Mouse (Mus musculus) hindbrain, embryonic 13.5 days (tissue): ENCODE results near the gene Slc7a5. TPM values are rescaled to one million over a fixed set of nuclear protein-coding genes. Genes with fewer than 3 reads are reported as not detected.

ENCODE experiments used
- ATAC-seq: fragments of 200-750 bp; cut with Nextera tagmentation; 2 replicates; pipeline ENCODE4 v1.8.0; 2017; ENCODE audit warnings: moderate TSS enrichment; ENCODE audit not compliant: low FRiP score
- H3K27ac ChIP-seq: fragments of 300-500 bp; sonication (generic); 2 replicates; pipeline ENCODE4 v1.5.1; 2015; ENCODE audit warnings: inconsistent platforms, mild to moderate bottlenecking, moderate library complexity
- H3K27me3 ChIP-seq: fragments of 300-500 bp; sonication (generic); 2 replicates; pipeline ENCODE4 v1.6.1; 2015; ENCODE audit warnings: mild to moderate bottlenecking, inconsistent platforms
- H3K36me3 ChIP-seq: fragments of 300-500 bp; sonication (generic); 2 replicates; pipeline ENCODE4 v1.6.1; 2015; ENCODE audit warnings: mild to moderate bottlenecking, inconsistent platforms
- H3K4me1 ChIP-seq: fragments of 300-500 bp; sonication (generic); replicated peaks from 2 replicates; pipeline ENCODE4 v1.6.1; 2015; ENCODE audit warnings: inconsistent platforms
- H3K4me2 ChIP-seq: fragments of 300-500 bp; sonication (generic); 2 replicates; pipeline ENCODE4 v1.6.1; 2015; ENCODE audit warnings: inconsistent platforms, mild to moderate bottlenecking, moderate library complexity
- H3K4me3 ChIP-seq: fragments of 300-500 bp; sonication (generic); 2 replicates; pipeline ENCODE4 v1.5.1; 2015; ENCODE audit warnings: mild to moderate bottlenecking, inconsistent platforms
- H3K9ac ChIP-seq: fragments of 300-500 bp; sonication (generic); 2 replicates; pipeline ENCODE4 v1.6.1; 2015; ENCODE audit warnings: mild to moderate bottlenecking, inconsistent platforms
- H3K9me3 ChIP-seq: fragments of 300-500 bp; sonication (generic); 2 replicates; pipeline ENCODE4 v1.6.1; 2016; ENCODE audit warnings: inconsistent platforms
- WGBS: fragments of 180-500 bp; shearing (Covaris S2); methylation state at CpG from one replicate; pipeline ENCODE4 v1.1.7; 2015; 5-methylcytosine and 5-hydroxymethylcytosine counted together
- polyA plus RNA-seq: library from polyadenylated mRNA; unstranded; fragments of >200 nt; fragmentation: Nextera tagmentation; extraction: Ambion mirVana; gene quantifications from 2 replicates; pipeline ENCODE4 v1.2.1, GENCODE M21; 2015

Gene Slc7a5
- polyA plus RNA-seq, 1 experiment from 2014 or later, result 37.9 TPM

DNA sequence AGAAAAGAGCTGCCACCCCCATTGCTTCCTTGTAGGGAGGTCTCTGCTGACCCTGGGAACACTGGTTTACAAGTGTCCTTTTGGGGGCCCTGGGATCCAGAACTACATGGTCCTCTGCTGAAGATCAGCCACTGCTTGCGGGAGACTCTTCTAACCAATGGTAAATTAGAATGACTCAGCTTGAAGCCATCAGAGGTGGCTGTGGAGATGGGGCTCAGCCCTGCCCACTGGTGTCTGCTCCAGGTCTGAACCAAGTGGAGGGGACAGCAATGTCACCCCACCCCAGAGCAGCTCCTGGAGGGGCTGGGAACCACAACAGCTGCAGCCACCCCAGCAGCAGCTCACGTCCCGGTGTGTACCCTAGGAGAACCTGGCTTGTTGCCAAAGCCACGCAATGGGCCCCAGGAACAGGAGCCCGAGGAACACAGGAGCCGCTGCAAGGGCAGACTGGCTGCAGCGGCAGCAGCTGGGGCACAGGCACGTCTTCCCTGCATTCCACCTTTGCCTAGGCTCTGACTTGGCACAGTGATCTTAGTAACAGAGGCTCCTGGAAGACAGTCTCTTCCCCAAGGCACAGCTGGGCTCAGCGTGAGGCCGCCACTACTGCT, 35.6 kb downstream of the Slc7a5 start:
- no peak for ATAC-seq
- WGBS, result 30% methylated on average over 10 of the region's 10 CpGs
- H3K4me2 ChIP-seq, result no peak overlapping the region
- no peak overlapping the region for H3K27ac ChIP-seq
- H3K9me3 ChIP-seq, result no peaks in the 10 kb centered on the region
- H3K36me3 ChIP-seq, result no peaks in the 10 kb centered on the region
- peaks cover 16% of the 10 kb centered on the region for H3K4me1 ChIP-seq
- H3K27me3 ChIP-seq, result no peaks in the 10 kb centered on the region
- H3K4me3 ChIP-seq, result no peak overlapping the region
- H3K9ac ChIP-seq, result no peak overlapping the region

DNA sequence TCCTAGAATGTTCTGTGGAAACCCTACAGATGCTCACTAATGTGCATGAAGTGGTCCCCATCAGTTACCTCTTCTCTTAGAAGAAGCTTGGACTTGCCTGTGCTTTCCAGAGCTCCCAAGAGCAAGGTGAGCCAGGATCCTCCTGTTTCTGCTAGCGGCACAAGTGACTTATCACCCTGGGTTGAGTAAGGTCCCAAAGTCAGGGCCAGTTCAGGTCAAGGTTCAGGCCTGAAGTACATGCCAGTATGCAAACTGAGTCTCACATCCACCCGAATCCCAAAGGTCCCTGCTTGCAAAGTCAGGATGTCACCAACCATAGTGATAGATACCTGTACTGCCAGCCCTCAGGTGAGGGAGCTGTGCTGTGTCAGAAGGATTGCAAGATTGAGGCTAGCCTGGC, 37.3 kb downstream of the Slc7a5 start:
- Histone ChIP-seq H3K36me3 (no peaks in the 10 kb centered on the region), H3K9ac (no peak overlapping the region), H3K4me3 (no peak overlapping the region), H3K4me1 (peaks cover 16% of the 10 kb centered on the region), H3K27ac (no peak overlapping the region), H3K9me3 (no peaks in the 10 kb centered on the region), H3K4me2 (no peak overlapping the region), H3K27me3 (no peaks in the 10 kb centered on the region)
- WGBS, result 92% methylated on average over 2 of the region's 2 CpGs
- no peak for ATAC-seq

GRCm38 (mm10) chr8:121868896-121869295, 38.6 kb downstream of the Slc7a5 start:
- Histone ChIP-seq H3K9me3 (no peaks in the 10 kb centered on the region), H3K4me2 (no peak overlapping the region), H3K4me3 (no peak overlapping the region), H3K27me3 (no peaks in the 10 kb centered on the region), H3K9ac (no peak overlapping the region), H3K36me3 (no peaks in the 10 kb centered on the region), H3K27ac (no peak overlapping the region), H3K4me1 (peaks cover 13% of the 10 kb centered on the region)
- WGBS, result 88% methylated on average over 7 of the region's 7 CpGs
- ATAC-seq, result no peak

GRCm38 (mm10) chr8:121868196-121868595, 39.3 kb downstream of the Slc7a5 start:
- no peaks in the 10 kb centered on the region for H3K9me3 ChIP-seq
- no peak overlapping the region for H3K4me3 ChIP-seq
- no peak overlapping the region for H3K4me2 ChIP-seq
- H3K4me1 ChIP-seq, result peaks cover 13% of the 10 kb centered on the region
- H3K9ac ChIP-seq, result no peak overlapping the region
- no peak for ATAC-seq
- H3K36me3 ChIP-seq, result no peaks in the 10 kb centered on the region
- WGBS, result 90% methylated on average over 5 of the region's 5 CpGs
- no peak overlapping the region for H3K27ac ChIP-seq
- H3K27me3 ChIP-seq, result no peaks in the 10 kb centered on the region

GRCm38 (mm10) chr8:121865356-121865755, 42.1 kb downstream of the Slc7a5 start:
- H3K36me3 ChIP-seq, result no peaks in the 10 kb centered on the region
- 82% methylated on average over 8 of the region's 8 CpGs for WGBS
- no peak overlapping the region for H3K4me3 ChIP-seq
- H3K9me3 ChIP-seq, result no peaks in the 10 kb centered on the region
- H3K9ac ChIP-seq, result no peak overlapping the region
- H3K27me3 ChIP-seq, result no peaks in the 10 kb centered on the region
- no peak overlapping the region for H3K27ac ChIP-seq
- no peak overlapping the region for H3K4me2 ChIP-seq
- H3K4me1 ChIP-seq, result no peaks in the 10 kb centered on the region
- ATAC-seq, result no peak

GRCm38 (mm10) chr8:121861806-121862548, 45.5 kb downstream of the Slc7a5 start:
- WGBS, result 81% methylated on average over 12 of the region's 12 CpGs
- ATAC-seq, result no peak
- no peak overlapping the region for H3K27ac ChIP-seq
- no peaks in the 10 kb centered on the region for H3K27me3 ChIP-seq
- no peak overlapping the region for H3K4me2 ChIP-seq
- H3K4me1 ChIP-seq, result no peaks in the 10 kb centered on the region
- no peaks in the 10 kb centered on the region for H3K9me3 ChIP-seq
- H3K9ac ChIP-seq, result no peak overlapping the region
- no peaks in the 10 kb centered on the region for H3K36me3 ChIP-seq
- no peak overlapping the region for H3K4me3 ChIP-seq

GRCm38 (mm10) chr8:121861276-121861675, 46.2 kb downstream of the Slc7a5 start:
- 68% methylated on average over 6 of the region's 6 CpGs for WGBS
- H3K4me3 ChIP-seq, result no peak overlapping the region
- no peaks in the 10 kb centered on the region for H3K9me3 ChIP-seq
- H3K27me3 ChIP-seq, result no peaks in the 10 kb centered on the region
- H3K9ac ChIP-seq, result no peak overlapping the region
- no peaks in the 10 kb centered on the region for H3K36me3 ChIP-seq
- no peaks in the 10 kb centered on the region for H3K4me1 ChIP-seq
- no peak overlapping the region for H3K4me2 ChIP-seq
- no peak overlapping the region for H3K27ac ChIP-seq
- ATAC-seq, result no peak

DNA sequence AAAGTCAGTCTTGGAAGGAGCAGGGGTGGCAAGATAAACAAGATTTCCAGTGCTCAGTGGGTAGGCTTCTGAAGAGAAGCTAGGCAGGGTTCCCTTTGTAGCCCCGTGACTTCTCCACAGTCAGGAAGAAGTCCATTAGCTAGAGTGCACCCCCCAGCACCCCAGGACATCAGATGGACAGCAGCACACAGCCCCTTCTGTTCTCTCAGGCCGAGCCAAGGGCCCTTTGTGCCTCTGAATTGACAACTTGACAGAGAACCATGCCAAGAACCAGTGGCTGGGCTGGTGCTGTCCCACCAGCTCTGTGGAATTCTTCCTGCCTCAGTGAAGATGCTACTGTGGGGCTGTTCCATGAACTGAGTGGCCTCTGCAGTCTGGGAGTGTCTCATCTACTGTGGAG, 49.7 kb downstream of the Slc7a5 start:
- Histone ChIP-seq H3K9ac (no peak overlapping the region), H3K4me2 (no peak overlapping the region), H3K4me1 (no peaks in the 10 kb centered on the region), H3K4me3 (no peak overlapping the region), H3K9me3 (no peaks in the 10 kb centered on the region), H3K36me3 (no peaks in the 10 kb centered on the region), H3K27ac (no peak overlapping the region), H3K27me3 (no peaks in the 10 kb centered on the region)
- ATAC-seq, result no peak
- WGBS, result 54% methylated on average over 2 of the region's 2 CpGs

DNA sequence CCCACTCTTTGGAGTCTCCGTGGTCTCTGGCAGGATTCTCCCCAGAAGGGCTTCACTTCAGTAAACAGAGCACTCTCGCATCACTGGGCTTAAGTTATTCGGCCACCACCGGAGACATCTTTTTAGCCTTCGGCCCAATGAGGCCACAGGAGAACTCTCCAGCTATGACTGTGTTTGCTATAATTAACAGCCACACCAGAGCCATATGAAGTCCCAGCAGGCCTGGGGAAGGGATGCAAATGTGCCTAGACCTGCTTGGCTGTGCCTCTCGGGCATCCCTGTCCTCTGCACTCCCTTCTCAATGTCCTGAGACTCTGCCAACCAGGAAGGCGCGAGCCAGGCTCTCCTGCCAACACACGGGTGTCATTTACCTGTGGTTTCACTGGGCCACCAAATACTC, 50.2 kb downstream of the Slc7a5 start:
- H3K4me1 ChIP-seq, result no peaks in the 10 kb centered on the region
- peaks cover under 1% of the 10 kb centered on the region; the same call in 1 of the 2 replicates for H3K27me3 ChIP-seq
- no peak overlapping the region for H3K4me2 ChIP-seq
- H3K9ac ChIP-seq, result no peak overlapping the region; the same call in 1 of the 2 replicates
- no peak for ATAC-seq
- no peaks in the 10 kb centered on the region for H3K9me3 ChIP-seq
- H3K36me3 ChIP-seq, result no peaks in the 10 kb centered on the region
- no peak overlapping the region for H3K4me3 ChIP-seq
- no peak overlapping the region for H3K27ac ChIP-seq
- 50% methylated on average over 9 of the region's 9 CpGs for WGBS

- H3K4me2 ChIP-seq, result no peak overlapping the region
- H3K27ac ChIP-seq, result no peak overlapping the region
- H3K4me1 ChIP-seq, result peaks cover 7% of the 10 kb centered on the region
- no peaks in the 10 kb centered on the region for H3K9me3 ChIP-seq
- 81% methylated on average over 14 of the region's 14 CpGs for WGBS
- H3K27me3 ChIP-seq, result peaks cover 5% of the 10 kb centered on the region; the same call in 1 of the 2 replicates
- no peaks in the 10 kb centered on the region for H3K36me3 ChIP-seq
- H3K4me3 ChIP-seq, result no peak overlapping the region
- H3K9ac ChIP-seq, result no peak overlapping the region
- ATAC-seq, result no peak
Measured at GRCm38 (mm10) chr8:121856071-121856746, 51.3 kb downstream of the Slc7a5 start.

DNA sequence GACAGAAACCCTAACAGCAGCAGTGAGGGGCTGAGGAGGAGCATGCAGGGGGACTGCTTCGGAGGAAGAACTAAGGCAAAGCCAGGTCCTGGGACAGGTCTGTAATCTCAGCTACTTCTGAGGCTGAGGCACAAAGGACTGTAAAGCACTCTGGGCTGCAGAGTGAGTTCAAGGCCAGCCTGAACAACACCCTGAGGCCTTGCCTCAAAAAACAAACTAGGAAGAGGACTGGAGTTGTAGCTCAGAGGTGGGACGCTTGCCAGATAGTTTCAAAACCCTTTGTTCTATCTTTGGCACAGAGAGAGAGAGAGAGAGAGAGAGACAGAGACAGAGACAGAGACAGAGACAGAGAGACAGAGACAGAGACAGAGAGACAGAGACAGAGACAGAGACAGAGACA, 53.9 kb downstream of the Slc7a5 start:
- H3K4me1 ChIP-seq, result peaks cover 16% of the 10 kb centered on the region
- peaks cover 7% of the 10 kb centered on the region for H3K27me3 ChIP-seq
- H3K4me3 ChIP-seq, result no peak overlapping the region
- H3K9ac ChIP-seq, result no peak overlapping the region; the same call in 1 of the 2 replicates
- no peak for ATAC-seq
- H3K9me3 ChIP-seq, result no peaks in the 10 kb centered on the region
- WGBS, result 93% methylated on average over 2 of the region's 2 CpGs
- H3K27ac ChIP-seq, result no peak overlapping the region
- no peak overlapping the region for H3K4me2 ChIP-seq
- no peaks in the 10 kb centered on the region for H3K36me3 ChIP-seq

DNA sequence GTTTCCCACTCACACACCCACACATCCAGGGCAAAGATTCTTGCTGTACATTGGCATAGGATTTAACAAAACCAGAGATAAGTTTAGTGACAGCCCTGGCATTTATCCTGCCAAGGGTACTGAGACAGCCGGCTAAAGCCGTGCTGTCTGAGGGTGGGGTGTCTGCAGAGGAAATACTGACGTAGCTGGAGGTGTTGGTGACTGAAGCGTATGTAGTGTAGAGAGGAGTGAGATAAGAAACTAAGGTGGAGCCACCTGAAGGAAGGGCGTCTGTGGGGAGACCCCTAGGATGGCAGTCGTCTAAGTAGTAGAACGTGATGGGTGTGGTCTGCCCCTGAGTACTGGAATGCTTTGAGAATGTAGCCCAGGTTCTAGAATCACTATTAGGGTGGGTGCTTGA, 55.0 kb downstream of the Slc7a5 start:
- WGBS, result 71% methylated on average over 7 of the region's 7 CpGs
- Histone ChIP-seq H3K9ac (no peak overlapping the region), H3K4me1 (peaks cover 16% of the 10 kb centered on the region), H3K27me3 (peaks cover 10% of the 10 kb centered on the region), H3K36me3 (no peaks in the 10 kb centered on the region), H3K27ac (no peak overlapping the region), H3K4me3 (no peak overlapping the region), H3K9me3 (no peaks in the 10 kb centered on the region), H3K4me2 (no peak overlapping the region)
- ATAC-seq, result no peak
